Mouse (Mus musculus): ENCODE measurements at regions not wholly inside any gene's neighbourhood (a gene's known extent, or its start where the extent isn't known, plus 50 kb on each side); places are given as distances from the start of the nearest gene placed in this dataset.

- peak; percentile 67 for DNase-seq (ENCODE audit: low read depth)
These were observed 54.0 kb downstream of the Kcna5 start for GRCm38 (mm10) chr6:126481257-126481656.

- no peak for DNase-seq (ENCODE audit: low read depth)
These were observed 57.7 kb downstream of the Kcna5 start for GRCm38 (mm10) chr6:126477506-126477905.

- no peak for DNase-seq (ENCODE audit: low read depth)
These were observed 58.5 kb downstream of the Kcna5 start for GRCm38 (mm10) chr6:126476758-126477157.

- DNase-seq (ENCODE audit: low read depth) = peak; percentile 73
These were observed 59.7 kb downstream of the Kcna5 start for GRCm38 (mm10) chr6:126475555-126475954.

GRCm38 (mm10) chr6:126453751-126454150, 81.5 kb downstream of the Kcna5 start:
- DNase-seq (ENCODE audit: low read depth) = no peak

GRCm38 (mm10) chr6:126445519-126445918, 89.7 kb downstream of the Kcna5 start:
- DNase-seq (ENCODE audit: low read depth) = no peak

GRCm38 (mm10) chr6:126440254-126440653, 95.0 kb downstream of the Kcna5 start:
- DNase-seq (ENCODE audit: low read depth) = peak; percentile 54

GRCm38 (mm10) chr6:126437976-126438736, 97.1 kb downstream of the Kcna5 start:
- no peak for DNase-seq (ENCODE audit: low read depth)

GRCm38 (mm10) chr6:126427208-126427607, 108.0 kb downstream of the Kcna5 start:
- DNase-seq (ENCODE audit: low read depth) = no peak

- peak; percentile 77 for DNase-seq (ENCODE audit: low read depth)
These were observed 129.5 kb downstream of the Kcna5 start for GRCm38 (mm10) chr6:126405736-126406135.

- peak; percentile 41 for DNase-seq (ENCODE audit: low read depth)
These were observed 130.7 kb downstream of the Kcna5 start for GRCm38 (mm10) chr6:126404331-126405070.

GRCm38 (mm10) chr6:126399595-126399994, 135.6 kb downstream of the Kcna5 start:
- DNase-seq (ENCODE audit: low read depth) = no peak

- DNase-seq (ENCODE audit: low read depth) = no peak
These were observed 136.6 kb downstream of the Kcna5 start for GRCm38 (mm10) chr6:126398641-126399040.

GRCm38 (mm10) chr6:126395015-126395414, 140.2 kb downstream of the Kcna5 start:
- DNase-seq (ENCODE audit: low read depth) = no peak

GRCm38 (mm10) chr6:126394111-126394809, 141.0 kb downstream of the Kcna5 start:
- DNase-seq (ENCODE audit: low read depth) = peak; percentile 8

- DNase-seq (ENCODE audit: low read depth) = peak; percentile 74
These were observed 150.8 kb downstream of the Kcna5 start for GRCm38 (mm10) chr6:126384210-126385012.

- no peak for DNase-seq (ENCODE audit: low read depth)
These were observed 158.0 kb downstream of the Kcna5 start for GRCm38 (mm10) chr6:126377216-126377615.

GRCm38 (mm10) chr6:126374970-126375620, 160.1 kb downstream of the Kcna5 start:
- peak; percentile 7 for DNase-seq (ENCODE audit: low read depth)

- peak; percentile 76 for DNase-seq (ENCODE audit: low read depth)
These were observed 163.2 kb downstream of the Kcna5 start for GRCm38 (mm10) chr6:126371971-126372370.

- no peak for DNase-seq (ENCODE audit: low read depth)
These were observed 163.7 kb downstream of the Kcna5 start for GRCm38 (mm10) chr6:126371489-126371888.

GRCm38 (mm10) chr6:126365495-126365894, 169.7 kb downstream of the Kcna5 start:
- DNase-seq (ENCODE audit: low read depth) = no peak

Measured in NIH3T3 (cell line).